Mouse (Mus musculus): ENCODE data around the gene Piezo1.
A peak's percentile ranks its signal among the peaks of the same experiment; 100 is the strongest.

Piezo1 gene

DNA sequence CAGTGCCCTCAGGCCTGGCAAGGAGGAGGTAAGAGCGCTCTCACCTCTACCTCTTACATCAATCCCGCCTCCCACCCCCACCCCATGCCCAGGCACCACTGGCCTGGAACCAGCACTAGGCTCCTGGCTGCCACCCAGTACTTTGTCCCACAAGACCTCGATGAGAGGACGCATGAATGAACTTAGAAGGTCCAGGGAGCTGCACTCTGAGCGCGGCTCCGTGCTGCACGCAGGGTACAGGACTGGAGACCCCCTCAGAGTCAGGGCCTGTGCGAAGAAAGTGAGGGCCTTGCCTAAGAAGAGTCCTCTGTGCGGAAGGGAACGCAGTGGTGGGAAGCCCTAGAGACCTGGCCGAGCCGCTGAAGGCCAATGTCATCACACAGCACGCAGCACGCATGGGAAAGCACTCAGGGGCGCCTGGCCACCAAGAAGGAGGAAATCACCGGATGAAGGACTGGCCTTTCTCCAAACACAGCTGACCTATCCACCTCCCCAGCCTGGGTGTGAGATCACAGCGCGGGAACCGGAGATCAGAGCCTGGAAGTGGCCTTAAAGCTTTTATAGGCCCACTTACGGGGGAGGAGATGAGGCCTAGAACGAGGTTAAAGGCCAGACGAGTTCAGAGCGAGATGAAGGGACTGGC, 4.2 kb downstream of the Piezo1 start:
- no peak for TF ChIP-seq NANOG (IDR thresholded peaks at IDR 0.05; ENCODE audit: borderline replicate concordance, low read length)
- no peak for TF ChIP-seq POU5F1 (IDR thresholded peaks at IDR 0.05; ENCODE audit: borderline replicate concordance, low read length)
- TF ChIP-seq CTCF (conservative IDR thresholded peaks at IDR 0.05; ENCODE audit: low read length), result no peak
- Histone ChIP-seq H3K27me3 (ENCODE audit: insufficient read depth, low read length) (peaks cover 3% of the 10 kb centered on the region; the same call in 1 of the 2 replicates), H3K4me3 (replicated peaks; ENCODE audit: low read length) (peak overlapping the region; percentile 37)

DNA sequence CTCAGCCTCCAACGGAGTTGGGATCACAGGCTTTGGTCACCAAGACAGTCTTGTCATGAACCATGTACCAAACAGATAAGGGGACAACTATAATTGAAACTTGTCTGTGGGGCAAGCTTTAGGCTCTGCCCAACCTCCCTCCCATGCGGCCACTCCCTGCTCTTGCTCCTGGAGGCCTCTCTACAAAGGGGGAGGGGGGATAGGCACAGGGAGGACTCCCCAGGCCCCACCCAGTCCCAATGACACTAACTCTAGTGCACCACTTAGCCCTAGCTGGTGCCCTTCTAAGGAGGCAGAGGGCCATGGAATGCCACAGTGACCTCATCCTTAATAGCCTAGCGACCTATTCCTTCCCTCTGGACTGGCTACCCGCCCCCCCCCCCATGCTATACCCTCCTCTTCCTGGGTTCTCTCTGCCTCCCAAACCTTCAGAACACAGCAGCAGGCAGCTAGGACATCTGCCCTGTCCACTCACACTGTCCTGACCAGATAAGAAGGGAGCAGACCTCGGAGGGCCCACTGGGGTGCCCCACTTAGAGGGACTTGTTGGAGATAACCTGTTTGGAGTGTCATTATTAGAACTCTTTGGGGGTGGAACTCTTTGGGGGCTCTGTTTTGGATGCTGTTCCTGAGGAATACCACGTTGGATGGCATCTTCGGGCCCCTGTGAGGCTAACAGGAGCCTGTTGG, 4.9 kb downstream of the Piezo1 start:
- H3K9me3 ChIP-seq (ENCODE audit: low read length), result no peaks in the 10 kb centered on the region
- peaks cover 3% of the 10 kb centered on the region; the same call in 1 of the 2 replicates for H3K27me3 ChIP-seq (ENCODE audit: insufficient read depth, low read length)
- peaks cover 55% of the 10 kb centered on the region for H3K36me3 ChIP-seq (ENCODE audit: insufficient read depth, low read length)
- peak overlapping the region; percentile 37 for H3K4me3 ChIP-seq (replicated peaks; ENCODE audit: low read length)
- peaks cover 91% of the 10 kb centered on the region for H3K4me1 ChIP-seq (replicated peaks; ENCODE audit: low read depth, low read length)
- TF ChIP-seq NANOG (IDR thresholded peaks at IDR 0.05; ENCODE audit: borderline replicate concordance, low read length), result no peak
- TF ChIP-seq POU5F1 (IDR thresholded peaks at IDR 0.05; ENCODE audit: borderline replicate concordance, low read length), result no peak
- TF ChIP-seq CTCF (conservative IDR thresholded peaks at IDR 0.05; ENCODE audit: low read length), result no peak

More for the DNA sequence above, 4.2 kb downstream of the Piezo1 start:
- peaks cover 87% of the 10 kb centered on the region for H3K4me1 ChIP-seq (replicated peaks; ENCODE audit: low read depth, low read length)
- H3K36me3 ChIP-seq (ENCODE audit: insufficient read depth, low read length), result peaks cover 54% of the 10 kb centered on the region
- no peaks in the 10 kb centered on the region for H3K9me3 ChIP-seq (ENCODE audit: low read length)

DNA sequence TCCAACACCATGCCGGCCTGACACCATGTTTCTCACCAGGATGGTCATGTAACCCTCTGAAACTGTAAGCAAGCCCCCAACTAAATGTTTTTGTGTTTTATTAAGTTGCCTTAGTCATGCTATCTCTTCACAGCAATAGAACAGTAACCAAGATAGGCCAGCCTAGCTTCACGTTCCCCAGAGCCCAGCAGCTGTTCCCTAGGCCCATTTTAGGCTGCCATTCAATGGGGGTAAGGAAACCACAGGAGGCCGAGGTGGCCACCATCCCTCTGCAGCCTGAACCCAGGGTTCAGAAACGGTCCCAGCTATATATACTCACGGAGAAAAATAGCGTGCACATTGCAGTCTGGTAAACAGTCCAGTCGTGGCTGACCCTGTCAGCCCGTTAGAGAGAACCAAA, 7.0 kb downstream of the Piezo1 start:
- no peak overlapping the region for H3K4me3 ChIP-seq (replicated peaks; ENCODE audit: low read length)
- H3K36me3 ChIP-seq (ENCODE audit: insufficient read depth, low read length), result peaks cover 65% of the 10 kb centered on the region
- peaks cover 86% of the 10 kb centered on the region for H3K4me1 ChIP-seq (replicated peaks; ENCODE audit: low read depth, low read length)
- TF ChIP-seq CTCF (conservative IDR thresholded peaks at IDR 0.05; ENCODE audit: low read length) (no peak), NANOG (IDR thresholded peaks at IDR 0.05; ENCODE audit: borderline replicate concordance, low read length) (no peak), POU5F1 (IDR thresholded peaks at IDR 0.05; ENCODE audit: borderline replicate concordance, low read length) (no peak)
- no peaks in the 10 kb centered on the region for H3K9me3 ChIP-seq (ENCODE audit: low read length)
- no peaks in the 10 kb centered on the region for H3K27me3 ChIP-seq (ENCODE audit: insufficient read depth, low read length)

DNA sequence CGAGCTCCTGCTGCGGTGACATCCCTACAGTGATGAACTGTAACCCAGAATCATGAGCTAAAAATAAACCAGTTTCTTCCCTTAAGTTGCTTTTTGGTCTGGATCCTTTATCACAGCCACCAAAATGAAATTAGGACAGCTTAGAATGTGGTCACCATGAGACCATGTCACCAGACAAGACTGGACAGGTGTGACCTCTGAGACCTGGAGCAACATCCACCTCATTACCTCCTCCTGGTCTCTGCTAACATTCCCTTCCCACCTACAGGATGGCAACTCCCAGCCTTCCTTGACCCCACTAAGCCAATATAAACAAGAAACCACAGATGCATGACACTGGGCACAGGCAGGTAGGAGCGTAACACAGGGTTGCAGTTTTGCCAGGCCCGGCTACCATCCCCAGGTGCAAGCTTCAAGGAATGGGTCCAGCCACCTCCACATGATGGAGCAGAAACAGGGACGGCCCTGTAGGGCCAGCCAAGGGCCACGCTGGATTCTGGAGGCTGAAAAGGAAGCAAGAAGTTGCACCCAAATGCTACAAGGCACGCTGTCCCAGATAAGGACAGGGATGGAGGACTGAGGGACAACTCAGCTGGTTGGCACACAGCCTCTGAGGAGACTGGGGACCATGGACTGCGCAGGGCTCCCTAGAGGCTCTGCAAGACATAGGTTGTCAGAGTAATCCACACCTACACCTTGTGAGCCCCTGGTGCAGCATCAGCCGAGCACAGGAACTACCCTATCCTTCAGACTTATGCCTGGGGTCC, 12.6 kb downstream of the Piezo1 start:
- H3K4me1 ChIP-seq (replicated peaks; ENCODE audit: low read depth, low read length), result peaks cover 60% of the 10 kb centered on the region
- no peaks in the 10 kb centered on the region for H3K9me3 ChIP-seq (ENCODE audit: low read length)
- H3K27me3 ChIP-seq (ENCODE audit: insufficient read depth, low read length), result no peaks in the 10 kb centered on the region
- TF ChIP-seq CTCF (conservative IDR thresholded peaks at IDR 0.05; ENCODE audit: low read length), result no peak
- TF ChIP-seq NANOG (IDR thresholded peaks at IDR 0.05; ENCODE audit: borderline replicate concordance, low read length), result no peak
- TF ChIP-seq POU5F1 (IDR thresholded peaks at IDR 0.05; ENCODE audit: borderline replicate concordance, low read length), result no peak
- H3K4me3 ChIP-seq (replicated peaks; ENCODE audit: low read length), result no peak overlapping the region
- H3K36me3 ChIP-seq (ENCODE audit: insufficient read depth, low read length), result peaks cover 45% of the 10 kb centered on the region

DNA sequence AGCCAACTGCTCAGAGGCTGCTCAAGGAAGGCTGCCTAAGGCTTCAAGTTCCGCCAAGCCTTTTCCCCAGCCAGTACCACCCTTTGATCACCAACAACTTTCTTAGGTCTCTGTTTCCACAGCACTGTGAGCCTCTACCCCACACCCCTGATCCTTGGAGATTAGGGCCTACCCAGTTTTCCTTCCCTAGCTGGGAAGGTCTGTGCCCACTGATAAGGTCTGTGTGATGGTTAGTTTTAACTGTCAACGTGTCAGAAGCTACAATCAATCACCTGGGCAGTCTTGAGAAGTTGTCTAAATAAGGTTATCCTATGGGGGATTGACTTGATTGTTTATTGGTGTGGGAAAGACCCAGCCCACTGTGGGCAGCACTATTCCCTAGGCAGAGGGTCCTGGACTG, 13.3 kb downstream of the Piezo1 start:
- H3K27me3 ChIP-seq (ENCODE audit: insufficient read depth, low read length), result no peaks in the 10 kb centered on the region
- H3K4me1 ChIP-seq (replicated peaks; ENCODE audit: low read depth, low read length), result peaks cover 60% of the 10 kb centered on the region
- peaks cover 39% of the 10 kb centered on the region for H3K36me3 ChIP-seq (ENCODE audit: insufficient read depth, low read length)
- no peak overlapping the region for H3K4me3 ChIP-seq (replicated peaks; ENCODE audit: low read length)
- TF ChIP-seq NANOG (IDR thresholded peaks at IDR 0.05; ENCODE audit: borderline replicate concordance, low read length), result no peak
- TF ChIP-seq POU5F1 (IDR thresholded peaks at IDR 0.05; ENCODE audit: borderline replicate concordance, low read length), result no peak
- TF ChIP-seq CTCF (conservative IDR thresholded peaks at IDR 0.05; ENCODE audit: low read length), result no peak
- no peaks in the 10 kb centered on the region for H3K9me3 ChIP-seq (ENCODE audit: low read length)

DNA sequence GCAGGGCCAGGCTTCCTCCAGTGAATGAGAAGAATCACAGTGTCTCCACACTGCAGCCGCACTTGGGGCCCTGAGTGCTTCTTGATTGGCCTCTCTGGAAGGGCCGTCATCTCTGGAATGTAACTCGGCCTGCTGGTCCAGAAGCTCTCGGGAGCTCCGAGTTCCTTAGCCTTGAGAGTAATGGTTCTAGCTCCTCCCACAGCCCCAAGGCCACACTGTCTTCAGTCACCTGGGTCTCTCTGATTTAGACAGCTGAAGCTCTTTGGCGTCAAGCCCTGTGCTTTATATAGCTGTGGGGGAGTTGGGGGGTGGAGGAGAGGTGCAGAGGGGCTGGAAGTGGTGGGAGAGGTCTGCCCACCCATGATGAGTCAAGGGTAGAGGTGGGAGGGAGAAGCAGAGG, 14.1 kb downstream of the Piezo1 start:
- Histone ChIP-seq H3K9me3 (ENCODE audit: low read length) (no peaks in the 10 kb centered on the region), H3K4me1 (replicated peaks; ENCODE audit: low read depth, low read length) (peaks cover 60% of the 10 kb centered on the region), H3K4me3 (replicated peaks; ENCODE audit: low read length) (no peak overlapping the region), H3K27me3 (ENCODE audit: insufficient read depth, low read length) (no peaks in the 10 kb centered on the region), H3K36me3 (ENCODE audit: insufficient read depth, low read length) (peaks cover 37% of the 10 kb centered on the region)
- TF ChIP-seq POU5F1 (IDR thresholded peaks at IDR 0.05; ENCODE audit: borderline replicate concordance, low read length), result no peak
- no peak for TF ChIP-seq CTCF (conservative IDR thresholded peaks at IDR 0.05; ENCODE audit: low read length)
- no peak for TF ChIP-seq NANOG (IDR thresholded peaks at IDR 0.05; ENCODE audit: borderline replicate concordance, low read length)

DNA sequence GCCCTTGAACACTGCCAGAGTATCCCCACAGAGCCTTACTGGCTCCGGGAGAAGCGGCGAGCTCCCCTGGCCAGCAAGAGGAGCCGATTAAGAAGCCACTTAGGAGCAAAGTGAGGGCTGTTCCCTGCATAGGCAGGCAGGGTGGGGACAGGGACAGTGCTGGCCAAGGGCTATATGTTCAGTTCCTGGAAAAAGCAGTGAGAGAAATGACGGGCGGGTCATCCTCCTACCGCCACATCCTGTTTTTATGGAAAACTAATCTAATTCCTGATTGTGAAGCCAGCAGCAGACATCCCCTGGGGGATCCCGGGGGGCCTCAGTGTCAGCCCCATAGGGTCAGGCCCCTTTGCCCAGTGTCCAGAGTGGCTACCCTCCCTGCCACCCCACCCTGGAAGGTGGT, 19.8 kb downstream of the Piezo1 start:
- H3K36me3 ChIP-seq (ENCODE audit: insufficient read depth, low read length), result peaks cover 64% of the 10 kb centered on the region
- H3K9me3 ChIP-seq (ENCODE audit: low read length), result no peaks in the 10 kb centered on the region
- TF ChIP-seq NANOG (IDR thresholded peaks at IDR 0.05; ENCODE audit: borderline replicate concordance, low read length) (no peak), CTCF (conservative IDR thresholded peaks at IDR 0.05; ENCODE audit: low read length) (no peak), POU5F1 (IDR thresholded peaks at IDR 0.05; ENCODE audit: borderline replicate concordance, low read length) (no peak)
- 0 out of 2 replicates have a peak overlapping the region, but pooled peaks have one; percentile 13 for H3K4me3 ChIP-seq (replicated peaks; ENCODE audit: low read length)
- H3K4me1 ChIP-seq (replicated peaks; ENCODE audit: low read depth, low read length), result peaks cover 71% of the 10 kb centered on the region
- no peaks in the 10 kb centered on the region for H3K27me3 ChIP-seq (ENCODE audit: insufficient read depth, low read length)

DNA sequence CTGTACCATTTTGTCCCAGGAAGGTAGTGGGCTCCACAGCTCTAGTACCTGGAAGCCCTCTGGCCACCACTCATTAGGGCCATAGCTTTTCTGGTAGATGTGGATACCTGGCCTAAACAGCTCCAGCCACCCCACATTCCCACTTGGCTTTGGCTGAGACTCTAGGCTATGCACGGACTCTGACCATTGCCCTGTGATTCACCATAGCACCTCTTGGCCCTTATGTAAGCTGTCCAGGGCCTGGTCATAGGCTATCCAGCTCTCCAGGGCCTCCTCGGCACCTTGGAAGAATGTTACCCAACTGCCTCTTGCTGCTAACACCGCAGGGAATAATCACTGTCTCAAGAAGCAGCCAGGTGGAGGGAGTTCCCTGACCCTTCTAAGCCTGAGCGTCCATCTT, 22.0 kb downstream of the Piezo1 start:
- TF ChIP-seq NANOG (IDR thresholded peaks at IDR 0.05; ENCODE audit: borderline replicate concordance, low read length) (no peak), POU5F1 (IDR thresholded peaks at IDR 0.05; ENCODE audit: borderline replicate concordance, low read length) (no peak), CTCF (conservative IDR thresholded peaks at IDR 0.05; ENCODE audit: low read length) (no peak)
- peaks cover 66% of the 10 kb centered on the region for H3K36me3 ChIP-seq (ENCODE audit: insufficient read depth, low read length)
- no peaks in the 10 kb centered on the region for H3K9me3 ChIP-seq (ENCODE audit: low read length)
- peaks cover 90% of the 10 kb centered on the region for H3K4me1 ChIP-seq (replicated peaks; ENCODE audit: low read depth, low read length)
- H3K4me3 ChIP-seq (replicated peaks; ENCODE audit: low read length), result no peak overlapping the region
- no peaks in the 10 kb centered on the region for H3K27me3 ChIP-seq (ENCODE audit: insufficient read depth, low read length)

Measured in E14TG2a.4 (cell line).